Mouse (Mus musculus) embryonic stem cell, embryonic (primary cell): ENCODE data around the gene 1700025G04Rik.

ENCODE experiments used
- CTCF ChIA-PET, 4 experiments: fragments of 300-600 bp in 2 of 4; fragments of 350-600 bp in 2 of 4; sonication (Branson Sonifier 250); formaldehyde crosslinking; loops; one replicate each; lab custom pipeline; 2022; ENCODE audit warnings: inconsistent platforms in 2 of 4; lab: Charles Lee
- POLR2A ChIA-PET, 4 experiments: fragments of 300-600 bp in 2 of 4; fragments of 350-600 bp in 2 of 4; sonication (Branson Sonifier 250); formaldehyde crosslinking; loops; one replicate each; lab custom pipeline; 2022; ENCODE audit warnings: antibody characterized with exemption in 4 of 4, inconsistent platforms in 1 of 4; lab: Charles Lee

1700025G04Rik gene

DNA sequence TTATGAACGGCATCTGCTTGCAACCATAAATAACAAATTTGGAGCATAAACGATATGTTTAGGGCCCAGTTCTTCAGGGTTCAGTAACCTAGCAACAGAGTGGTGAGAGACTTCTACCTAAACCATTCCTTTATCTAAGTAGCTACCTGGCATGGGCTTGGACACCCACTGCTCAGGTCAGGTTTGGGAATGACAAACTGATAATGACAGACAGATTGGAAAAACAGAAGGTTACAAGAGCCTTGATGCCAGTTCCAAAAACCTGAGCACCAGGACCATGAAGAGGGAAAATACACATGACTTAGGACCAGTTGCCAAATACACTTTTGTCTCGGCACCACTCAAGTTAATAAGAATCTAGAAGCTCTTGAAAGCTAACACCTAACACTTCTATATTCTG lies 71.6 kb downstream of the 1700025G04Rik start:
- ChIA-PET POLR2A (no interaction called here), CTCF (no interaction called here)

DNA sequence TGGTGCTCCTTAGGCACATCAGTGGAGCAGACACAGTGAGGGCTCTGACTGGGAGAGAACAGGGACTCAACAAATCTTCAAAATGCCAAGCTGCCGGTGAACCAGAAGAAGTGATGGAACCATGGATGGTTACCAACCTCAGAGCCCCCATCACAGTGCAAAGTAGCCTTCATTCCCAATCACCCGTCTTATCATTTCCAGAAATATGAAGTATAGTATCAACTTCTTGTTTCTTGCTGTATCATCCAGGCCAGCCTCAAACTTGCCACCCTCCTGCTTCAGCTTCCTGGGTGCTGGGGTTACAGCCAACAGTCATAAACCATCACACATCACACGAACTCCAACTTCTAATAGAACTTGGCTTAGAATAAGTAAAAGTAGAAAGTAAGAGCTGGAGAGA lies 73.3 kb downstream of the 1700025G04Rik start:
- POLR2A ChIA-PET = no interaction called here
- CTCF ChIA-PET = no interaction called here

DNA sequence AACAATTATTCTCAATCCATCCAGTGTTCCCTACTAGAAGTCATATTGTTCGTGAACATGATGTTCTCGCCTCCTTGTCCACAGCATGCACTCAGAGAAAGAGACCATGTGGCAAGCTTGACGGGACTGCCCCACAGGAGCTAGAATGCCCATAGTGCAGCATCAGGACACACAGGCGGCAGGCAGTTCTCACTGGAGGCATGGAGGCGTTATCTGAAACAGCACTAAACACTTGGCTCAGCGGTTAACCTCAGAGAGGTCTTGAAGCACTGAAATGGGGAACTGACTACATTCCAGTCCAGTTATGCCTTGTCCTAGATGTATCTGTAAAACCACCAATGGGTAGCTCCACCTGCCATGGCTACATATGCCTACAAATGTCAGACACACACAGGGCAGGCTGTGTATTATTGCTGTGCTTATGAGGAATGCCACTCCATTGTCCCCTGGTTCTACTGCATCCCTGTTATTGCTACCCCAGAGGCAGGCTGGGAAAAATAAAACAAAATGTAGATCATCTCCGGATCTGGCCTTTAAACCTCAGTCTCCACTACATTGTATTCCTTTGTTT lies 74.3 kb downstream of the 1700025G04Rik start:
- ChIA-PET CTCF (no interaction called here), POLR2A (interaction anchor here in 1 of 4 experiments (0.9 kb wide), 1 partner anchor 71 kb away, joined by 4 read pairs; no protein-coding TSS in a partner anchor)

DNA sequence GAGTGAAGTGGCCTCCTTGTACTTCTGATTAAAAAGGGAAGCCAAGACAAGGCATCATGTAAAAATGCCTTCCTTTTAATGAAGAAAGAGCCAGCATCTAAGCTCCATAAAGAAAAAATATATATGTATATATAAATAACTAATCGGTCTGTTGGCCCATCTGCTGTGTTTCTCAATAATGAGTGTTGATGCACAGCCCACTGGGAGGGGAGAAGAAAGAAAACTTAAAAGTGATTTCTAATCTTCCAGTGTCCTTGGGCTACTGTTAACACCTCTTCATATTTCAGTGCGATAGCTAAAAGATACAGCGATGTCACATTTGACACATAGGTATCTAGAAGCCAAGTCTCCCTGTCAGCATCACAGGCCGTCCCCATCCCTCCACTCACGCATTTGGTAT lies 78.2 kb downstream of the 1700025G04Rik start:
- POLR2A ChIA-PET = interaction anchor here in 1 of 4 experiments (0.6 to 1.4 kb wide), 2 partner anchors 30 to 52 kb away, joined by 3 to 8 read pairs; no protein-coding TSS in a partner anchor
- CTCF ChIA-PET = no interaction called here

DNA sequence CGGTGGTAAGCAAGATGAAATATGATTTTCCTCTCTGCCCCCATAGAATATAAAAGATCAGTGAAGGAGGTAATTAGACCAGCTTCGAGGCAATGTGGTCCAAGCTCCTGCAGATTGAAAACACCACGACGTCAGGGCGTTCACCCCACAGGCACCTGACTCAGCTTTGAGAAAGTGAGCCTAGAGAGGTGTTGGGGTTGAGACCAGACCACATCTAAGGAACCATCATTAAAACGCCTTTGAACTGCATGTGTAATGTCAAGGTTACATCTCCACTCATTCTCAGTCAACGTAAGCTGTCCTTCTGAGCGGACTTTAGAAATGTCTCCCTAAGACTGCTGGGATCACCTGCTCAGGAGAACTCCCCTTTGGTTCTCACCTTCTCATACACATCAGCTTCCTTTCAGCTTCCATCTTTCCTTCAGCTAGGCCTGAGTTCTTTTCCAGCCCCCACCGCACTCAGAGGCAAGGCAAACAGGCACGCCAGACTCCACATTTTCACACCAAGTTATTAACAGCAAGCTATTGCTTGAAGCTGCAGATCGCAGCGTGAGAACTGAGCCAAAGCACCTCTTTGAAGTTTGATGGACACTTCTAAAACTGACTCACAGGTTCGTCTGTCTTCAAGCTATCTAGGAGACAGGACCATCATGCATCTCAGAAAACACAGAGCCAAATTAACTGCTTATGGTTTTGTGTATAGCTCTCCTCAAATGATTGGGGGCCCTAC lies 79.5 kb downstream of the 1700025G04Rik start:
- ChIA-PET POLR2A (interaction anchor here in 3 of 4 experiments (0.6 to 1.5 kb wide), 3 partner anchors 28 to 97 kb away, joined by 3 to 4 read pairs (median 4); no protein-coding TSS in a partner anchor), CTCF (no interaction called here)

DNA sequence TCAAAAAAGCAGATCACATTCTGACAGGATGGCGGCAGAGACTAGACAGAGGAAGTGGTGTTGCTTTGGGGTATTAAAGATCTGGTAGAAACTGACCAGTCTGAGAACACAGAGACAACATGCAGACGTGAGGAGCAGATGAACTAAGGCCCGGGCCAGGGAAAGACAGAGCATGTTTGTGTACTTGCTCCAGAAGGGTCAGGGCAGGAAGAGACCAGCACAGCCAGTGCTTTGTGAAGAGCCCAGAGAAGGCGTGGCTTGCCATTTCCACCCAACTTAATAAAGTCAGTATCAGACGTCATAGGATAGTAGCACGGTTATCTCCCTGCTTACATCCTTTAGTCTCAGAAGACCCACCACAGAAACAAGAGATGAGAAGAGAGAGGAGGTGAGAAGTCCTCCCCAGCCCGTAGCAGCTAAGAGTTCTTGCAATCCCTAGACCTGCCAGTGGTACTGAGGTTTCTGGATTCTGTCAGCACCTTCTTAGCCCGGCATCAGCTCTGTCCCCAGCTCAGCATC lies 81.4 kb downstream of the 1700025G04Rik start:
- POLR2A ChIA-PET = no interaction called here
- CTCF ChIA-PET = no interaction called here

DNA sequence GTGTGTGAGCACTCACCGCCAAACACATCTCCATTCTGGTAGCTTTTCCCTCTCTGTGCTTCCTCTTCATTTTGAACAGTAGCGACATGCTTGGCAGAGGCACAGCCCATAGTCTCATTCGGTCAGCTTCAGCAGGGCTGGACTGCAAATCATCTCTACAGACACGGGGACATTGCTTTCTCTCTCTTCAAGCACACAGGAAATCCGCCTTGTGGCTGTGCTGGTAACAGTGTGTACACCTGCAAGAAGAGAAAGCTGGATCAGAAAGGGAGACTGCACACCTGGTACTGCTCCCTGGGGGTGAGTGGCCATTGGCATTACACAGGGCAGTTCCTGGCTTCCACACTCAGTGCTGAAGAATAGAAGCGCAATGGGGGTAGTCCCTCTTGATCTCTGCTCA lies 83.4 kb downstream of the 1700025G04Rik start:
- ChIA-PET CTCF (no interaction called here), POLR2A (interaction anchor here in 1 of 4 experiments (0.6 kb wide), 1 partner anchor 123 kb away, joined by 3 read pairs; no protein-coding TSS in a partner anchor)

DNA sequence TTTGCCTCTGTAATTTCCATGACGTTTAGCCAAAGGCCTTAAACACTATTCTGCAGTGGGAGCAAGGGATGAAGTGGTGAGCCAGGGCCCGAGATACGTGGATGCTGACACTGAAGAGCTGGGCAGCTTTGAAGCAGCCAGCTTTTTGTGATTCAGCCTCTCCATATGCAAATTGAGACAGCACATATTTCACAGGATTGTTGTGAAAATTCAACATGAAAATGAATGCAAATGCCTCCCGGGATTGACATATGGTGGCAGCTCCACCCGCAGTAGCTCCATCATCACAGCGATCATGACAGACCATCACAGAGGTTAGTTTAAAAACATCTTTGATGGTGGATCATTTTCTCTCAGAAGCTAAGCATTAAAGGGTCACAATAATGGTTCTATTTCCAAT lies 85.4 kb downstream of the 1700025G04Rik start:
- ChIA-PET POLR2A (no interaction called here), CTCF (interaction anchor here in 1 of 4 experiments (0.6 kb wide), 1 partner anchor 74 kb away, joined by 4 read pairs; no protein-coding TSS in a partner anchor)

DNA sequence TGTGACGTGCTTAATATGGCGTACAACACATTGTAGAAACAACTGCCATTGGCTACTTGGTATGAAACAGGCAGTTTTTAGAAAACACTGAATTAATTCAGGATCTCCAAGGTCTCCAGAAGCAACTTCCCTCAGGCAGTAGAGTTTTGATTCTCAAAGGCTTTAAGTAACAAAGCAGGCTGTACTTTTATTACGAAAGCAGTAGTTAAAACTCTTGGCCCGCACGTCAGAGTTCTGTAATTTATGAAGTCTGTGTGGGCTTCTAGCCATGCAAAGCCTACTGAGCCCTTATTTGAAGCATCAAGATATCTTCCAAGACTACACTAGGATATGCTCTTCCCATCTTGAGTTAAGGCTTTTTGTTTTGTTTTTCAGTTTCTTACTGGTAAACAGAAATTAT lies 89.5 kb downstream of the 1700025G04Rik start:
- POLR2A ChIA-PET = no interaction called here
- CTCF ChIA-PET = no interaction called here

DNA sequence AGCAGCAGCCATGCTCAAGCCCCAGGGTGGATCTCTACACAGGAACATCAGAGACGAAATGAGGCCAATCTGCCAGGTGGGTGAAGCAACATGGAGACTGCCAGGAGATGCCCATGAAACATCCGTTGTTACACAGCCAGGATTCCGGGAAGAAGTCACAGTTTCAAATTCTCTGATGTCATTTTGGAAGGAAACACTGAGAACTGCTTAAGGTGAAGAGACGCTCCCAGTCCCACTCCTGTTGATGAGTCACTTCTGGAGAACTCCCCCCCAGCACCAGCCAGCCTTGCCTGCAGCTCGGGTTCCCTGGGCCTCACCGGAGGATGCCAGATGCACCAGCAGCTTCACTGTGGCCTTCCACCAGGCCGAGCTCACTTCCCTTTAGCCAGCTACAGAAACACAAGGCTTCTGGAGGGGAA lies 90.5 kb downstream of the 1700025G04Rik start:
- ChIA-PET CTCF (no interaction called here), POLR2A (no interaction called here)

DNA sequence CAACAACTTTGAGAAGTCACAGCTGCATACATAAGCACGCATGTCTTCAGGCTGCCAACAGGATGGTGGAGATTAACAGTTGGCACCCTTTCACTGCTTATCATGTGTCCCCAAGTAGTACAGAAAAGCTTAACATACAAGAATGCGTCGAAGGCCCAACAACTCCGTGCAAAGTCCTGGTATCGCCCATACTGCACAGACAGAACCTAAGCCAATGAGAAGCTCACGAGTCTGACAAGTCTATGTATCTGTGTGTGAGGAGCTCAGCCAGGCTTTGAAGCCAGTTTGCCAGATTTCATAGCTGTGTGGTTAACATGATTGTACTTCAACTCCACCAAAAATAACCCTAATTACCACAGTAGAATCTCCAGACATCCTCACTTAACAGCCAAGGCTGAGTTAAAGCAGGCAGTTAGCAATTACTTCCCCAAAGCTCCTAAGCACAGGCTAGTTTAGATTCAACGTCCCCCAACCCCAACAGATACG lies 91.2 kb downstream of the 1700025G04Rik start:
- ChIA-PET CTCF (interaction anchor here in 1 of 4 experiments (0.6 kb wide), 1 partner anchor 80 kb away, joined by 4 read pairs; no protein-coding TSS in a partner anchor), POLR2A (no interaction called here)

DNA sequence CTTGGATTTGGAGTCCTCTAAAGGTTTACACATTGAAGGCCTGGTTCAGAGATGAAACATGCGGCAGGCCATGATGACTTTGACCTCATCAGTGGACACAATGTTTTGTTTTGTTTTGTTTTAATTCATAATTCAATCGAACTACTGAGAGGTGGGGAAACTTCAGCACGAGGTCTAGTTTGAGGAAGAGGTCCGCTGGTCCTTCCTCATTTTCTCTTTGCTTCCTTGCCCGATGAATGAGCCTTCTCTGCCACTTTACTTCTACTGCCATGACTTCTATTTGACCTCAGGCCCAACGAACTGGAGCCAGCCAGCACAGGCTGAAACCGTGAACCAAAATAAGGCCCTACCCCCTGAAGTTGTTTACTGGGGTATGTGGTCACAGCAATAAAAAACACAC lies 92.3 kb downstream of the 1700025G04Rik start:
- POLR2A ChIA-PET = no interaction called here
- CTCF ChIA-PET = no interaction called here

DNA sequence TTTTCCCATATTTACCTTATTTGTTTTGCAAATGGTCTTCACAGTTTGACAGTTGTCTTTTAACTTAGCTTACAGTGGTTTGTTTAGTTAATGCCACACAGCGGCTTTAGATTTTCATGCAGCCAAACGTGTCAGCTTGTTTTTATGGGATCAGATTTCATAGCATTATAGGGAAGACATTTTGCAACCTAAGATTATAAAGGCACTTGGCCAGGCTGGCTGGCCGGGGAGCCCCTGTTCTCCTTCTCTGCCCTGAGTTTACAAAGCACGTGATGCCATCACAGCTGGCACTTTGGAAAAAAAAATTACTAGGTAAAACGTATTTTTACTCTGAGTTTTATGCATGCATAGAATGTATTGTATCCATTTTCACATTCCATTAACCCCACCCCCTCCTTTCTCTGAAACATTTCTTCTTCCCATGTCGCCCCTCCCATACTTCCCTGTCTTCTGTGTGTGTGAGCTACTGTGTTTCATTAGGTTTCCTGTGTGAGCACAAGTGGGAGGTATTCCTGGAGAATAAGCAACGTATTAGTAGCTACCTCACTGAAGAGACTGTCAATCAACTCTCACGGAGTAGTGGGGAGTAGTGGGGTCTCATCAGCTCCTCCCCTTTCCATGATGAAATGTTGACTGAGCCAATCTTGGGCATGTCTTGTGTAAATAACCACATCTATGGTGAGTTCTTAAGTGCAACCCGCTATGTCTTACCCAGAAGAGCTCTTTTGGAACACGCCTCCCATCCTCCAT lies 93.8 kb downstream of the 1700025G04Rik start:
- ChIA-PET CTCF (no interaction called here), POLR2A (interaction anchor here in 1 of 4 experiments (0.6 kb wide), 1 partner anchor 10 kb away, joined by 3 read pairs; no protein-coding TSS in a partner anchor)

DNA sequence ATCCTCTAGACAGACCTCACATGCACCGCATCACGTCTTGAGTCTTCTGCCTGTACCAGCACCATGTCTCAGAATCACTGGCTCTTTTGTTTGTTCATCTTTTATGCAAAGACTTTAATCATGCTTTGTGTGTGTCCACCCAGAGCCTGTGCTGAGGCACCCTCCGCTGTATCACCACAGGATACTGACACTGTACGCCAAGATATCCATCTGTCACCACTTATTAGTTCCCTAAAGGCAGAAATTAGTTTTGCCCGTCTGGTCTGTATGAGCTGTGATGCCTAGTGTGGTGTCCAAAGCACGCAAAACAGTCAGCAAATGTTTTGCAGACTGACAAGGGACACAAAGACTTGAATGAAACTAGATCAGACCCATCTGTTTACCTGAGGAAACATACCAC lies 95.7 kb downstream of the 1700025G04Rik start:
- POLR2A ChIA-PET = no interaction called here
- CTCF ChIA-PET = no interaction called here

DNA sequence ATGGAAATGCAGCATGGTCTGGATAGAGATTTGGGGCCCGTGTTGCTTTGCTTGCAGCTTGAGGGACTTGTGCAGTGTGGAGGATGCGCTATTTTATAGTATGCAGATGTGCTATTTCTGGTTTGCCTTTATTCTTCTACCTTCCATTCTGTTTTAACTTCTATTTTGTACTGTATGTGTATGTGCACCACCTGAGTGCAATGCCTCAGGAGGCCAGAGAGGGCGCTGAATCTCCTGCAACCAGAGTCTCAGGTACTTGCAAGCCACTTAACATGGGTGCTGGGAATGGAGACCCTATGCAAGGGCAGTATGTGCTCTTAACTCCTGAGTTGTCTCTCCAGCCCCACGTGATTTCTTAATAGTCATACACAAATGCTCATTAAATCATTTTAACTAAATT lies 98.4 kb downstream of the 1700025G04Rik start:
- POLR2A ChIA-PET = no interaction called here
- CTCF ChIA-PET = interaction anchor here in 1 of 4 experiments (0.7 kb wide), 1 partner anchor 120 kb away, joined by 3 read pairs; no protein-coding TSS in a partner anchor

DNA sequence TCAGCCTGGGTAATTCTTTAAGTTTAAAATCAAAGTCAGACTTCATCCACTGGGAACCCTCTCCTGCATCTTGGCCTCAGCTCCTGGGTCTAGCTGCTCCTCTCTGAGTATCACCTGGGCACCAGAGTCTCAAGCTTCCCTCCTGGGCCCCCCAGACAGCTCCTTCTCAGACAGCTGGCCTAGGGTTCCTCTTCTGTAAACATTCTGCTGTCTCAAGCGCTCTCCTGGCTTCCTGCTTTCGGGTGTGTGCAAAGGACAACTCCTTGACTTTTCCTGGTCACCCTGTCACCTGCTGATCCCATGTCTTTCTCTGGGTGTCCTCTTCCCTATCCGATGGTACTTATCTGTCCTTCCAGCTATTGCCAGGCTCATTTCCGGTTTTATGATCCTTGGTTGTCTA lies 99.3 kb downstream of the 1700025G04Rik start:
- CTCF ChIA-PET = no interaction called here
- POLR2A ChIA-PET = no interaction called here

DNA sequence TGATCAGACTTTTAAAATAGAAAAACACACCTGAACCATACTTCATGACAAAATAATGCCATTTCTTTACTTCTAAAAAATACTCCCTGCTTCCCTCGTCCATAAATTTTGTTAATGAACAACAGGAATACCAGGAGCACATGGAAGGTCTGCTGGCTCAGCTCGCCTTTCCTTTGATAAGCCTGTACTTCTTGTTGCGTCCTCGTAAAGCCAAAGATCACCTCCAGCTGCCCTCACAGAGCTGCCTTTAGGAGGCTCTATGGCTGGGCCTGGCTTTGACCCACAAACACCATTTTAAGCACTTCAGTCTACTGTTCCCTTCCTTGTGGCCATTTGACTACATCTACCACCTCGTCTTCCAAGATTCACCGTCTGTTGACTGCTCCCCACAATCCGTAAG lies 101.2 kb downstream of the 1700025G04Rik start:
- POLR2A ChIA-PET = interaction anchor here in 1 of 4 experiments (0.6 kb wide), 1 partner anchor 300 kb away, joined by 9 read pairs; no protein-coding TSS in a partner anchor
- CTCF ChIA-PET = no interaction called here

DNA sequence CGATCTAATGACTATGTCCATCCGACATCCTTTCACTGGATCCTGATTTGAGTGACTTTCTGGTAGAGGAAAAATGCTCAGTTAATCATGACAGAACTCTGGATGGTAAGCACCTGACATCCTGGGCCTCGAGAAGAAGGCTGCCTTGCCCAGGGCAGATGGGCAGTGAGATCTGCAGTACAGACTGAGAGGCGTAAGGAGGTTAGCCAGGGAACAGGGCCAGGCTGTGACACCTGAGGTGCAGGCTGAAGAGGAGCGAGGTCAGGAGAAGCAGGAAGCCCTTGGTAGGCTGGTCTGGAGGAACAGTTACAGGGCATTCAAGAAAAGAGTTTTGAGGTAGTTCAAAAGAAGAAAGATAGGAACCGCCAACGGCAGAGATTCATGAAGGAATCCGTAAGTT lies 101.9 kb downstream of the 1700025G04Rik start:
- ChIA-PET CTCF (no interaction called here), POLR2A (no interaction called here)
